Comparison of ENCODE assay signal across 8 mouse cellular contexts in the genomic region with DNA sequence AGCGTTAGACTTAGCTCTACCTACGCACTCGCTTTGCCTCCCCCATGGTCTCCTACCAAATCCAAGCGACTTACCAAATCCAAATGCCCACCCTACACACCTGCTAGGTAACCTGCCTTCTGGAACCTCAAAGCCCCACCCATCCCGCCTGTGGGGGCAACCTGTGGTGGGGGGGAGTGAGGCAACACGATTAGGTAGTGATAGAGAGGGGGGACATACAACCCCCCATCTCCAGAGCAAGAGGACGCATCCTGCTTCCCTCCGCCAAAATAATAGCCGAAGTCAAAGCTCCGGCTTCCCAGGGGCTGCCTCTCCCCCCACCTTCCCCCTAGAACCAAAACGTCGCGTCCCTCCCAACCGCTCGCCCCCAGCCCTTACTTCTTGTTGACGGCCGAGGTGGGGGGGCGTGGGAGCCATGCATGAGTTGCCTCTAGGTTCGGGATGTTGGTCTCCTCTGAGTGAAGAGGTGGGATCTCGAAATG.
A peak's percentile ranks its signal among the peaks of the same experiment; 100 is the strongest.
DNase-seq lines count a peak whose midpoint lies in the region; ATAC-seq lines count a peak whose summit lies in the region.

No protein-coding gene starts in this region.

- under 1% methylated on average over 20 of the region's 20 CpGs for WGBS in forebrain, embryonic 11.5 days
- under 1% methylated on average over 20 of the region's 20 CpGs for WGBS in hindbrain, embryonic 15.5 days
- 0% methylated on average over 20 of the region's 20 CpGs for WGBS in midbrain, embryonic 15.5 days

- peaks cover 30% of the 10 kb centered on the region for H3K4me1 ChIP-seq in forebrain, embryonic 11.5 days (replicated peaks; ENCODE audit: control insufficient read depth, insufficient read depth, low read length)
- H3K4me1 ChIP-seq in hindbrain, embryonic 15.5 days (replicated peaks): peaks cover 44% of the 10 kb centered on the region
- peaks cover 45% of the 10 kb centered on the region for H3K4me1 ChIP-seq in midbrain, embryonic 15.5 days

- no peaks in the 10 kb centered on the region for H3K9me3 ChIP-seq in forebrain, embryonic 11.5 days (ENCODE audit: control insufficient read depth, low read length)
- H3K9me3 ChIP-seq in hindbrain, embryonic 15.5 days: no peaks in the 10 kb centered on the region
- no peaks in the 10 kb centered on the region for H3K9me3 ChIP-seq in midbrain, embryonic 15.5 days

- H3K4me3 ChIP-seq in forebrain, embryonic 11.5 days (ENCODE audit: low read depth, low read length): peak overlapping the region; percentile 66
- H3K4me3 ChIP-seq in hindbrain, embryonic 15.5 days: peak overlapping the region; percentile 93
- peak overlapping the region; percentile 60 for H3K4me3 ChIP-seq in midbrain, embryonic 15.5 days

- intact Hi-C loops in left cerebral cortex, postnatal 36 days (cut with DNase I): loop anchor here (2.0 to 5.0 kb wide), 2 partner anchors 100 to 182 kb away; a partner anchor contains a TSS

- H3K4me2 ChIP-seq in forebrain, embryonic 11.5 days (ENCODE audit: low read depth, low read length, severe bottlenecking): peak overlapping the region; percentile 100
- peak overlapping the region; percentile 100 for H3K4me2 ChIP-seq in hindbrain, embryonic 15.5 days
- peak overlapping the region; percentile 100 for H3K4me2 ChIP-seq in midbrain, embryonic 15.5 days

- peak; percentile 53 to 72 for DNase-seq in frontal cortex, postnatal 10 days (ENCODE audit: low spot score in 2 of 2)
- peak; percentile 54 to 56 for DNase-seq in adrenal gland, adult 18-20 months (ENCODE audit: low spot score in 2 of 2)
- DNase-seq in forebrain, embryonic 11.5 days (ENCODE audit: low spot score): peak; percentile 72
- DNase-seq in left cerebral cortex, postnatal 36 days (ENCODE audit: low spot score in 2 of 2): peak; percentile 59 to 63
- peak; percentile 37 for DNase-seq in thymus, postnatal 25 days

- H3K27me3 ChIP-seq in forebrain, embryonic 11.5 days (ENCODE audit: control insufficient read depth, insufficient read depth, low read length): peaks cover 57% of the 10 kb centered on the region
- H3K27me3 ChIP-seq in hindbrain, embryonic 15.5 days: peaks cover 26% of the 10 kb centered on the region
- peaks cover 24% of the 10 kb centered on the region for H3K27me3 ChIP-seq in midbrain, embryonic 15.5 days (replicated peaks)

- H3K9ac ChIP-seq in forebrain, embryonic 11.5 days (ENCODE audit: low read length): no peak overlapping the region
- H3K9ac ChIP-seq in hindbrain, embryonic 15.5 days: peak overlapping the region; percentile 67
- peak overlapping the region; percentile 51 for H3K9ac ChIP-seq in midbrain, embryonic 15.5 days

- no peak for ATAC-seq in frontal cortex, adult (ENCODE audit: low TSS enrichment)
- ATAC-seq in forebrain, embryonic 11.5 days (replicated peaks; ENCODE audit: low FRiP score): no peak
- peak; percentile 43 for ATAC-seq in hindbrain, embryonic 15.5 days (ENCODE audit: low FRiP score, low read depth)
- peak; percentile 46 for ATAC-seq in midbrain, embryonic 15.5 days (replicated peaks)

- H3K27ac ChIP-seq in forebrain, embryonic 11.5 days (ENCODE audit: low read depth, low read length): no peak overlapping the region
- H3K27ac ChIP-seq in hindbrain, embryonic 15.5 days (replicated peaks): no peak overlapping the region
- no peak overlapping the region for H3K27ac ChIP-seq in midbrain, embryonic 15.5 days

- H3K36me3 ChIP-seq in forebrain, embryonic 11.5 days (ENCODE audit: control insufficient read depth, insufficient read depth, low read length): no peaks in the 10 kb centered on the region
- H3K36me3 ChIP-seq in hindbrain, embryonic 15.5 days: no peaks in the 10 kb centered on the region
- H3K36me3 ChIP-seq in midbrain, embryonic 15.5 days (replicated peaks): no peaks in the 10 kb centered on the region

Comparison
In these comparisons a context has a peak if more than half of its experiments do, and no peak if none do; other contexts are left out.
1. ATAC-seq: peak in hindbrain, embryonic 15.5 days (single experiment) and midbrain, embryonic 15.5 days (single experiment); none in frontal cortex, adult (single experiment) and forebrain, embryonic 11.5 days (single experiment).
2. Peak in every context shown above with its lines, with median percentiles within 50 percentile points of each other: DNase-seq, H3K4me2 ChIP-seq and H3K4me3 ChIP-seq.